Mouse (Mus musculus) activated CD4-positive, CD25-positive, alpha-beta regulatory T cell, adult 9 weeks (primary cell): ENCODE measurements around the gene Osbpl2. TPM values are rescaled to one million over a fixed set of nuclear protein-coding genes. Genes with fewer than 3 reads are reported as not detected.

Source experiments
- polyA plus RNA-seq: library from polyadenylated mRNA; unstranded; fragments of 100-300 nt; shearing (Covaris generic); gene quantifications from one replicate; pipeline ENCODE4 v1.2.1, GENCODE M21; 2017

The Osbpl2 gene
- 48.7 TPM for polyA plus RNA-seq

DNA sequence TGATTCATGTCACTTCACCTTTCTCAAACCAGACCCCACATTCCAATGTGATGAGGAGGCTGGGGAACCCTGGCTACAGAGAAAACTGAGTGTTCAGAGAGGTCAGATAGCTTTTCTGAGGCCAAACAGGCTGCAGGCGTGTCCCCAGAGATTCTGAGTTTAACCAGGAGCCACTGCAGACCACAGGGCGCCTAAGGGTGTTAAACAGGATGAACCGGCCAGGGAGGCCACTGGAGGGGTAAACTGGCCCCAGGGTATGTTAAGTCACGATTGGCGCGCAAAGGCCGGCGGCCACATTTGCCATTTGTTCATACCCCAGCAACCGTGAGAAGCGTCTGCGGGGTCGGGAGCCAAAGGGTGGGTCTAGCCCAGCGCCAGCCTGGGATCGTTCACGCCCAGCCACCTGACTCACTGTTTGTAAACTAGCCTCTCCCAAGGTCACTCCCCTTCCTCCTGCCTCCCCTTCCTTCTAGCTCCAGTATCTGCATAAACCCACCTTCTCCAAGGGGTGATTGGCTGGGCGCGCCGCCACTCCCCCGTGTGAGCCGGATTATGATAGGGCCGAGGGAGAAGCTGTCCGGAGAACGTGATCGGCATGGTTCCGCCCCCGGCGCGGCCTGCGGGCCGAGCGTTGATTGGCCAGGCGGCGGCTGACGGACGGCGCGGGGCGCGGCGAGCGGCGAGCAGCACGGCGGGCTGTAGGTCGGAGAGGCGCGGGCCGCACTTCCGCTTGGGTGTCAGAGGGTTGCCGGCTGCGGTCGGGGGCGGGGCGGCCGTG, at the start of gene Osbpl2:
Osbpl2 (plus strand) TSS at position 646 of the 778 bp plus-strand sequence.

GRCm38 (mm10) chr2:180070481-180071453, 48.3 kb upstream of the Osbpl2 start, which contains the start of gene Mtg2:
Mtg2 (plus strand) TSS chr2:180070588.

GRCm38 (mm10) chr2:180103978-180104658, 15.0 kb upstream of the Osbpl2 start, which contains the start of gene Hrh3:
Hrh3 (minus strand) TSS chr2:180104488.

GRCm38 (mm10) chr2:180170806-180171521, 51.9 kb downstream of the Osbpl2 start, which contains the start of gene Adrm1:
Adrm1 (plus strand) TSS chr2:180171485.

Other genes starting within 250 kb of the Osbpl2 start
- gene Taf4, start 142.7 kb upstream of the Osbpl2 start, polyA plus RNA-seq, result 3.7 TPM
- 1.8 TPM for gene Lsm14b, start 94.3 kb upstream of the Osbpl2 start, polyA plus RNA-seq
- gene Psma7, start 76.9 kb upstream of the Osbpl2 start, polyA plus RNA-seq, result 496 TPM
- gene Ss18l1, start 76.8 kb upstream of the Osbpl2 start, polyA plus RNA-seq, result 2.2 TPM
- gene Mtg2, start 48.7 kb upstream of the Osbpl2 start, polyA plus RNA-seq, result 57.7 TPM
- not detected for gene Hrh3, start 14.8 kb upstream of the Osbpl2 start, polyA plus RNA-seq
- gene Adrm1, start 52.2 kb downstream of the Osbpl2 start, polyA plus RNA-seq, result 157 TPM
- gene Lama5, start 106.6 kb downstream of the Osbpl2 start, polyA plus RNA-seq, result 0.73 TPM
- 785 TPM for gene Rps21, start 138.1 kb downstream of the Osbpl2 start, polyA plus RNA-seq
- gene Cables2, start 154.2 kb downstream of the Osbpl2 start, polyA plus RNA-seq, result 1.9 TPM
- 0.20 TPM for gene Rbbp8nl, start 170.6 kb downstream of the Osbpl2 start, polyA plus RNA-seq
- not detected for gene Gata5, start 215.4 kb downstream of the Osbpl2 start, polyA plus RNA-seq